Mouse (Mus musculus) C2C12 (cell line): ENCODE data around the gene Krt24. TPM values are rescaled to one million over a fixed set of nuclear protein-coding genes. Genes with fewer than 3 reads are reported as not detected.

Experiments used
- H3K27me3 ChIP-seq: one replicate; pipeline ENCODE4 v1.6.1; 2011; ENCODE audit not compliant: control insufficient read depth, insufficient read depth, insufficient read length
- H3K36me3 ChIP-seq: one replicate; pipeline ENCODE4 v1.6.1; 2011; ENCODE audit not compliant: control insufficient read depth, insufficient read depth
- H3K4me3 ChIP-seq: one replicate; pipeline ENCODE4 v1.5.1; 2011; ENCODE audit warnings: mild to moderate bottlenecking, control low read depth; ENCODE audit not compliant: poor library complexity, insufficient read depth, severe bottlenecking
- H3K79me2 ChIP-seq: one replicate; pipeline ENCODE4 v1.6.1; 2011; ENCODE audit not compliant: control insufficient read depth, insufficient read depth
- H3K79me3 ChIP-seq: one replicate; pipeline ENCODE4 v1.6.1; 2011; ENCODE audit warnings: low read depth, control low read depth
- H3ac ChIP-seq: one replicate; pipeline ENCODE3; 2011; ENCODE audit warnings: low read depth; ENCODE audit not compliant: control insufficient read depth, insufficient read length
- CEBPB ChIP-seq: IDR thresholded peaks from one replicate; pipeline ENCODE4 v1.6.1; 2011; ENCODE audit warnings: low read depth, mild to moderate bottlenecking, control low read depth, moderate library complexity
- CTCF ChIP-seq: IDR thresholded peaks from one replicate; pipeline ENCODE4 v1.5.1; 2011; ENCODE audit not compliant: control insufficient read depth, insufficient read depth, insufficient read length
- FOSL1 ChIP-seq: IDR thresholded peaks from one replicate; pipeline ENCODE4 v1.8.0; 2011; ENCODE audit warnings: mild to moderate bottlenecking, low read length; ENCODE audit not compliant: poor library complexity, insufficient read depth, severe bottlenecking
- MAX ChIP-seq: IDR thresholded peaks from one replicate; pipeline ENCODE4 v1.6.1; 2011; ENCODE audit warnings: mild to moderate bottlenecking, control low read depth
- MYOD1 ChIP-seq: IDR thresholded peaks from one replicate; pipeline ENCODE4 v1.6.1; 2011; ENCODE audit warnings: low read depth; ENCODE audit not compliant: control insufficient read depth, insufficient read length
- MYOG ChIP-seq: IDR thresholded peaks from one replicate; pipeline ENCODE4 v1.6.1; 2011; ENCODE audit not compliant: control insufficient read depth, insufficient read length; ENCODE audit errors: extremely low read depth
- USF1 ChIP-seq: IDR thresholded peaks from one replicate; pipeline ENCODE4 v1.6.1; 2011; ENCODE audit warnings: low read depth, mild to moderate bottlenecking, control low read depth, moderate library complexity
- polyA plus RNA-seq: library from polyadenylated mRNA; unstranded; fragments of >200 nt; fragmentation: generic; extraction: Trizol; gene quantifications from one replicate; pipeline ENCODE4 v1.2.1, GENCODE M21; 2012; ENCODE audit warnings: missing spikeins

Krt24 gene
- polyA plus RNA-seq, 1 experiment: not detected

DNA sequence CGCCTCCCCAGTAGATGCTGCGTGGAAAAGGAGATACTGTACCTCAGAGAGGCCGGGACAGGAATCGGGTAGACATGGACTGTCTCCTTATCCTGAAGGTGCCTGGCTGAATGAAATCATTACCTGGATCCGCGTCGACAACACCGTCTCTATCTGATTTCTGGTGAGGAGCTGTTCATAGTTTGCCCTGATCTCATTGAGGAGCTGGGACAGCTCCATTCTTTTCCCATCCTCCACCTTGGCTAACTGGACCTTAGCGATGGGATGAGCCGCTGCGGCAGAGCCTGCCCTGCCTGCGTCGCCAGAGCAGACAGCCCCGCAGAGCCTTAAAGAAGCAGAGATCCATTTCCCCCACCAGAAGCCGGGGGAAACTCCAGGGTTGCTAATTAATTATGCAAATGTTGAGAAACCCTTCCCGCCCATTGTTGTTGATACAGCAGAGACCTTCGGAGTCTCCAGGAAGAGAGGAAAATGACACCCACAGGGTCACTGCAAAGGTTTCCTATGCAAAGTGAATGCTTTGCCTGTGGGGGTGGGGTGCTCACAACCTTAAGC is 41.2 kb downstream of the Krt24 start, which contains the start of gene Krt222:
Gene Krt222 (minus strand): TSS at position 266 of the 555 bp plus-strand sequence.
- Histone ChIP-seq H3K79me2 (no peaks in the 10 kb centered on the region), H3K79me3 (no peaks in the 10 kb centered on the region), H3K4me3 (no peak within 1 kb of the TSS), H3ac (no peak within 1 kb of the TSS), H3K27me3 (peaks cover 37% of the 10 kb centered on the region), H3K36me3 (no peaks in the 10 kb centered on the region)
- no peak for TF ChIP-seq MYOD1
- no peak for TF ChIP-seq USF1
- TF ChIP-seq MAX: no peak
- no peak for TF ChIP-seq CEBPB
- TF ChIP-seq CTCF: no peak
- TF ChIP-seq FOSL1: no peak
- TF ChIP-seq MYOG: no peak

DNA sequence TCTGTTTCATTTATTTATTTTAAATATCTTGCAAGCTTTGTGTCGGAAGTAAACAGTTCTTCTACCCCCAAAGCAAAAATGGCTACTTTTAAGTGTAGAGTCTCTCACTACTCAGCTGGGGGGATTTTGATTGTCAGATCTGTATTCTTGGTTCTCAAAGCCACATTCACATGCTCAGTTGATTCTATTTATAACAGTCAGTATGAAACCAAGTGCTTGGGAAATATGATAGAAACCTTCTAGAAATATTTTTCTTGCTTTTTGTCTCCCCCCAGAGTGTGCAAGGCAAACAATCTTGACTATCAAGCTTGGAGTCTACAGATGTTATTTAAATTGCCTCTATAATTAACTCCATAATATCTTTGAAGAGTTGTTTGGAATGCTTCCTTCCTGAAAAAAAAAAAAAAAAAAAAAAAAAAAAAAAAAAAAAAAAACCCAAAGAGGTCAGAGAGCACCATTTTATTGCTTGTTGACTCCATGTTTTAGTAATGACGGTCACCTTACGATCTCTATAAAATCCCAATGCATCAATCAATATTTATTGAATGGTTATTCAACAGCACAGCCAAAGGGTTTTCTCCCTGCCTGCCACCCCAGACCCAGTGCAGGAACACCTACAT is 41.8 kb downstream of the Krt24 start:
- Histone ChIP-seq H3K79me3 (no peaks in the 10 kb centered on the region), H3K4me3 (no peak overlapping the region), H3K27me3 (peaks cover 41% of the 10 kb centered on the region), H3ac (no peak overlapping the region), H3K36me3 (no peaks in the 10 kb centered on the region), H3K79me2 (no peaks in the 10 kb centered on the region)
- TF ChIP-seq MAX: no peak
- no peak for TF ChIP-seq MYOG
- no peak for TF ChIP-seq CEBPB
- no peak for TF ChIP-seq USF1
- no peak for TF ChIP-seq MYOD1
- no peak for TF ChIP-seq CTCF
- TF ChIP-seq FOSL1: no peak

- Histone ChIP-seq H3K79me2 (no peaks in the 10 kb centered on the region), H3ac (no peak overlapping the region), H3K79me3 (no peaks in the 10 kb centered on the region), H3K27me3 (peaks cover 46% of the 10 kb centered on the region), H3K36me3 (no peaks in the 10 kb centered on the region), H3K4me3 (no peak overlapping the region)
- TF ChIP-seq USF1 (no peak), MYOG (no peak), CEBPB (no peak), CTCF (no peak), MAX (no peak), FOSL1 (no peak), MYOD1 (no peak)
Observed at GRCm38 (mm10) chr11:99242056-99242455, 43.0 kb downstream of the Krt24 start.

DNA sequence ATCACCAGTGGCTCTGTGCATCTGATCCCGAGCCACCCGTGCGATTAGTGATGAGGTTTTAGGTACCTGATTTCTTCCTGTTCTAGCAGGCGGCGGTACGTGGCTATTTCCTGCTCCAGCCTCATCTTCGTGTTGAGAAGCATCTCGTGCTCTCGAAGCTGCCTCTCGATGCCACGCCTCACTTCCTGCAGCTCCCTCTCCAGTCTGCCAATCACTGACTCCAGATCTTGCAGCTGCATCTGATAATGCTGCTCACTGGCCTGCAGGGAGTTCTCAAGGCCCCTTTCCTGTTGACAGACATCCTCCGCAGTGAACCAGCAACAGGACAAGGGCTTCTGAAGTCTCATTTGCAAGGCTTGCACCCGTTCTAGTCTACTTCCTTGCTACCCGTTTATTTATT is 46.6 kb downstream of the Krt24 start:
- H3ac ChIP-seq: no peak overlapping the region
- H3K36me3 ChIP-seq: no peaks in the 10 kb centered on the region
- peaks cover 25% of the 10 kb centered on the region for H3K27me3 ChIP-seq
- H3K79me2 ChIP-seq: no peaks in the 10 kb centered on the region
- H3K79me3 ChIP-seq: no peaks in the 10 kb centered on the region
- TF ChIP-seq CTCF (no peak), MAX (no peak), MYOD1 (no peak), MYOG (no peak), FOSL1 (no peak), USF1 (no peak), CEBPB (no peak)
- H3K4me3 ChIP-seq: no peak overlapping the region

DNA sequence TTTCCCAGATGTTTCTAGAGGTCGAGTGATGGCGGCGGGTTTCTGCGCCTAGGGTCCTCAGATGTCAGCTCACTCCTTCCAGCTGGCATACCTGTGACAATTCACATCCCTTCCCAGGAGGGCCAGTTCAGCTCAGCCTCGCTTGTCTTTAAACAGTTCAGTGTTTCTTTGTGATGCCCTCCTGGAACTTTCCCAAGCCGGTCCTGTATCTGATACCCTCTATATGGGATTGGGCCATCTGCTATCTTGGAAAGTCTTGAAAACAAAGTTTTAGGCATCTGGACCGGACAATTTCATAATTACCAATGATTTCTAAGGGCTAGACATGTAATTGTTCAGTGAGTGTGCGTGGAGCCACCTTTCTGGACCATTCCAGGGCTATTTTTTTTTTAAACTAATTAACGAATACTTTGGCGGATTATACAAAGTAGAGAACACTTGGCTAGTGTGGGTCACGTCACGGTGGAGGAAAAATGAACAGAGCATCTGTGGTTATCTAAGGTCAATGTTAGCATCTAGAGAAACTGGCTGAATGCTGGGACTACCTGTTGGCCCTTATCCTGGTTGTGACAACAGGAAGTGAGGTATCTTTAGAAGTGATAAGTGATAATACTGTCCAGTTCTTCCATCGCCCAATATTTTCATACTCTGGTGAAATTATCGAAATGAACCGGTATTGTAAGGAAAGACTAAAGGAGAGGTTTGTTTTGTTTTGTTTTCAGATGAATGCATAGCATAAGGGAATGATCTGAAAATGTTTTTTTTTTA is 53.8 kb downstream of the Krt24 start:
- peaks cover 26% of the 10 kb centered on the region for H3K36me3 ChIP-seq
- H3K79me2 ChIP-seq: peaks cover 52% of the 10 kb centered on the region
- no peak for TF ChIP-seq USF1
- TF ChIP-seq CTCF: no peak
- no peak for TF ChIP-seq MYOD1
- TF ChIP-seq CEBPB: no peak
- TF ChIP-seq MYOG: no peak
- TF ChIP-seq FOSL1: no peak
- no peak for TF ChIP-seq MAX
- no peaks in the 10 kb centered on the region for H3K27me3 ChIP-seq
- H3K4me3 ChIP-seq: peak overlapping the region; percentile 98
- H3K79me3 ChIP-seq: peaks cover 37% of the 10 kb centered on the region
- H3ac ChIP-seq: peak overlapping the region; percentile 92
